Mouse (Mus musculus): Measurements from ENCODE around the gene Ftsj3.

Ftsj3 gene
- long read RNA-seq, experiment 1, transcript Ftsj3-201 (21 exons, 3,144 nt) = major isoform, 16 of 40 reads
- long read RNA-seq, experiment 1, partial matches to known transcripts = 21 of 40 reads
- long read RNA-seq, experiment 1, other reads (novel, unspliced or antisense) = 3 of 40 reads
- long read RNA-seq, experiment 2, transcript Ftsj3-201 (21 exons, 3,144 nt) = major isoform, 17 of 51 reads
- long read RNA-seq, experiment 2, partial matches to known transcripts = 28 of 51 reads
- long read RNA-seq, experiment 2, other reads (novel, unspliced or antisense) = 6 of 51 reads

DNA sequence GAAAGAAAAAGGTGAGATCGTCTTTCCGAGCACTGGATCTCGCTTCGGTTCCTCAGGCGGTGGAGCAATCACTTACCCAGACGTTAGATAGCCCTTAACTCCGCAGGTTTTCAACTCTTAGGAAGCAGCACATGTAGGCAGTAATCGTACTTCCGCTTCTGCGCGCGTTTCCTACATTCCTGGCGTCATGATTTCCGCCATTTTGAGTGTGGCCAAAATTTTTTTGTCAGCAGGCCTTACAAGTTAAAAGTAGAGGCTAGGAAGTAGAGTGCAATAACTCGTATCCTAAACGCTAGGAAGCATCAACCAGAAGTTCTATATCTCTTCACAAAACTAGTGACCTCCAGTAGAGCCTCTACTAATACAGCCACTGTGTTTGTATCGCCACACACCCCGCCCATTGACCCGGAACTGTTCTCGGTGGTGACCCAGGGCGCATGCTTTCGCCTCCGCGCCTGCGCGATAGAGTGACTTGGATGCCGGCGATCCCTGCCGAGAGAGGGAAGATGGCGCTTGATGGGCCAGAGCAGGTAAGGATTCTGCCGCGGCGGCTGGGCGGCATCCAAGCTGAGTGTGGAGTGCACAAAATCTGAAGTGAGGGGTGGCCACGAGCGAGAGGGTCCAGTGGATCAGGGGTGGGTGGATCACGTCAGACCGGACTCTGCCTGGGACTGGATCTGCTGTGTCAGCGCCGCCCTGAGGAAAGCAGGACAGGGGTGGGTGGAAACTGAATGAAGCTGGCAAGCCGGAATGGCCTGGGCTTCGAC lies at the start of gene Ftsj3, which contains the start of gene Psmc5:
Gene Ftsj3 (minus strand): TSS at position 395 of the 767 bp plus-strand sequence.
Gene Psmc5 (plus strand): TSS at position 470 of the 767 bp plus-strand sequence.
- intact Hi-C loops (cut with DNase I) = loop anchor here (2.0 kb wide), 2 partner anchors 15 to 39 kb away; partner anchors contain the start of genes Ccdc47 and Ddx42

DNA sequence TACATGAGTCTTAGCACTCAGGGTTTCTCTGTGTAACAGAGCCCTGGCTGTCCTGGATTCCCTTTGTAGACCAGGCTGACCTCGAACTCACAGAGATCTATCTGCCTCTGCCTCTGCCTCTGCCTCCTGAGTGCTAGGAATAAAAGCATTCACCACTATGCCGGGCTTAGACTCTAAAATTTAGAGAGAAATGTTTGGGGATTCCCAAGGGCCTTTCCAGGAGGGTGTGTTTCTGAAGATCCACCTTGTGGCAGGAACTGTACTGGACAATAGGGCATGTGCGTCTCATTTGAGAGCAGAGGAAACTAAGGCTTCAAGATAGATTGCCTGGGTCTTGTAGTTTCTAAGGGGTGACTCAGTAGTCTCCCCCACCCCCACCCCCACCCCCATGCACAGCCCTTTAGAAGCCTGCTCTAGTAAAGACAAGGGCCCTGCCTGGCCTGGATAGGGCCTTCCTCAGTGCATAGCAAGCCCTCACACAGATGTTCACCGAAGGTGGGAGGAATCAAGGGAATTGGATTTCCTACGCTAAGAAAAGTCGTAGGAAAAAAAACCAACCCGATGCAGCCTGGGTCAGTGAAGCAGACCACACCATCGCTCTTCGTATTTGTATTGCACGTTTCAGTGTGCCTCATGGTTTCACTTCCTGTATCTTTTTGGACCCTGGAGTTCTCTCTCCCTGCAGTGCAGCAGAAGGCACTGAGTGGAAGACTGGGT lies 49.6 kb upstream of the Ftsj3 start:
- intact Hi-C loops (cut with DNase I) = no loop called here

DNA sequence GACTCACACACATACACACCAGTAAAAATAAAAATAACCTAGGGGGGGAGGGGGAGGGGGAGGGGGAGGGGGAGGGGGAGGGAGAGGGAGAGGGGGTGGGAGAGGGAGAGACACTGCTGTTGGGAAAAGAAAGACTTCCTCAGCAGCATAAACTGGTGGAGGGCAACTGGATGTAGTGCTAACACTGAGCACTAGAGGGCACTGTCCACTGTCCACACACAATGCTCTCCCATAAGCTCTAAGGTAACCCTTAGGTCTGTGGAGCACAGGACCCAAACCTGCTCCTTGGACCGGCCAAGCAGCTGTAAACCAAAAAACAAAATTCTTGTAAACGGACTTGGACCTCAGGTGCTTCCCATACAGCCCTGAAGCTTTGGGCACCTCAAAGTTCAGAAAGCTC lies 46.8 kb upstream of the Ftsj3 start:
- intact Hi-C loops (cut with DNase I) = loop anchor here (5.0 kb wide), 1 partner anchor 80 kb away; no protein-coding TSS in a partner anchor

DNA sequence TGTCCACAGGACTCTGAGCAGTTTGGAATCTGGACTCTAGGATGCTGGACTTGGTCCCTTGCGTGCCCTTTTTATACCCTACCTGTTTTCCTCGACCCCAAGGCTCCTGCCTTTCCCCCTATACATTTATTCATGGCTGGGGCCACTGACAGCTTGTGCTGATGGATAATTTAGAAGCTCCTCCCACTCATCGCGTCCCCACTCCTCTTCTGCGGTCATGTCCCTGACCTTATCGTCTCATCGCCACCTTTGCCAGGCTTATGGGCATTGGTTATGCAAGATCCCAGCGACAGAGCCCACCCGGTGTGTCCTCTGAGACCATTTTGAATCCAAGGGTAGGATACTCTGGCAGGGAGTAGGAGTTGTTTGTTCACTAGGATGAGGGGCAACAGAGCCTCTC lies 45.9 kb upstream of the Ftsj3 start, which contains the start of gene Gh:
Gene Gh (minus strand): TSS at position 101 of the 400 bp plus-strand sequence.
- intact Hi-C loops (cut with DNase I) = loop anchor here (5.0 kb wide), 1 partner anchor 81 kb away; no protein-coding TSS in a partner anchor

DNA sequence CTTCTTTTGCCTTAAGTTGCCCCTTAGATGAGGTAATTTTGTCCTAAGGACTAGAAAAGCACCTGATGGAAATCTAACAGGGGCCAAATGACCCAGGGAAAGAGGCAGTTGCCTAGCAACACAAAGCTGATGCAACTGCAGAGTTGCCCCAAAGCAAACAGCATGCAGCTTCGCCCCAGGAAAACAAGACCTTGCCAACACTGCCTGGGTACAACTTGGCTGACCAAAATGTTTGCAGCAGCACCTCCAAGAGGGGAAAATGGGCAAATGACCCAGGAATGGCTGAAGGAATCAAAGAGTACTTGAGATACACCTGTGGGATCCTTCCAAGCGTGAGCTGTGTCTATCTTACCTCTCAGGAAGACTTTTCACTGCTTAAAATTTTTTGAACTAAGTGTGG lies 36.0 kb upstream of the Ftsj3 start:
- intact Hi-C loops (cut with DNase I) = no loop called here

DNA sequence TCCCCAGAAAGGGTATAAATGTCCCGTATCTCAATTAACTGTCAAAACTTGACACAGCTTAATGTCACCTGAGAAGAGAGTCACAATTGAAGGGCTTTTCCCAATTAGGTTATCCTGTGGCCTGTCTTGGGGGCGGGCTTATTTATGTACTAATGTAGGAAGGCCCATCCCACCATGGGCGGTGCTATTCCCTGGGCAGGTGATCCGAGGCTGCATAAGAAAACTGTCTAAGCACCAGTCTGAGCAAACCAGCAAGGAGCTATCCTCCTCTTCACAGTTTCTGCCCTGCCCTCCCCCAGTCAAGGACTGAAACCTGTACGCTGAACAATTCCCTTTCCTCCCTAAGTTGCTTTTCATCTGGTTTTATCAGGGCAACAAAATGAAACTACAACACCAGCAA lies 34.5 kb upstream of the Ftsj3 start:
- intact Hi-C loops (cut with DNase I) = no loop called here

DNA sequence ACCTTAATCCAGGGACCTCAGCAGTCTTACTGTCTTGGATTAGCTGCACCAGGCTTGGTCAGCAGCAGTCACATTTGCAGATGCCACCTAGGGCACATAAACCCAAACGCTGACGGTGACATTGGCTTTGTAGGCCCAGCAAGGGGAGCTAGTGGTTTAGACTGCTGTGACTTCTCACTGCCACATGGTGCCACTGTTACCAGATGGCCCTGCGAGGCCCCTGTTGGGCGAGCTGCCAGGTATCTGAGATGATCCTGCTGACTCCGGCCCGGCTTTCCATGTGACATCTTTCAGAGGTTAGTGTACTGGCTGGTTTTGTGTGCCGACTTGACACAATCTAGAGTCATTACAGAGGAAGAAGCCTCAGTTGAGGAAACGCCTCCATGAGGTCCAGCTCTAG lies 33.5 kb upstream of the Ftsj3 start:
- intact Hi-C loops (cut with DNase I) = loop anchor here (10.0 kb wide), 1 partner anchor 205 kb away; no protein-coding TSS in a partner anchor

DNA sequence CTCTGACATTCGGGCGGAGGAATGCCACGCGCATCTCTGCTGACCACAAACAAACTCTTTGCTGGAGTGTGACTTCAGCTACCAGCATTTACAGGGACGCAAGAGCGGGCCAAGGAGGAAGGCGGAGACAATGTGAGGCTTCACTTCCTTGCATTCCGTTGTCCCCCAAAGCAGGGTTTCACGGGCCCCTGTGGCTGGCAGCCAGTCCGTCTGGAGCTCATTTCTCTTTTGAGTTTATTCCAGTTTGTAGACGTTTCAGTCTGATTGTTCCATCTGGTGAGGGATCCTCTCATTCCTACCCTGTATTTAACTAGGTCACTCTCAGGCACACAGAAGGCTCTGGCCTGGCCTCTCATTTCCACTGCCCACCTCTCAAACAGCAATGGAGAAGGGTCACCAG lies 31.1 kb upstream of the Ftsj3 start:
- intact Hi-C loops (cut with DNase I) = loop anchor here (10.0 kb wide), 1 partner anchor 208 kb away; no protein-coding TSS in a partner anchor

DNA sequence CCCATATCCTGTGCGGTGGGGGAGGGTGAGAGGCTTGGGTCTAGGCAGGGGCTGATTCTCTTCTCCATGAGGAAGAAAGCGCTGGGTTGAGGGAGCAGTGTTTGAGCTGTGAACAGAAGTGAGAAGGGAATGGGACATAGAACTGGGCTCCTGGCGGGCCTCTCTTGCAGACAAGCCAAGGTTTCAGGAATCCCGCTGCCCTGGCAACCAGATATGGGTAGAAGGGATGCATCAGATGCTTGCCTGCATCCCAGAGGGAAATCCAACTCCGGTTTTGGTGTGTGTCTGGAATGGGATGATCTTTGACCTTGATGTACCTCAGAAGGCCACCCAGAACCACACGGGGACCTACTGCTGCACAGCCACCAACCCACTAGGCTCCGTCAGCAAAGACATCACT lies 30.3 kb upstream of the Ftsj3 start:
- intact Hi-C loops (cut with DNase I) = loop anchor here (10.0 kb wide), 1 partner anchor 209 kb away; no protein-coding TSS in a partner anchor

DNA sequence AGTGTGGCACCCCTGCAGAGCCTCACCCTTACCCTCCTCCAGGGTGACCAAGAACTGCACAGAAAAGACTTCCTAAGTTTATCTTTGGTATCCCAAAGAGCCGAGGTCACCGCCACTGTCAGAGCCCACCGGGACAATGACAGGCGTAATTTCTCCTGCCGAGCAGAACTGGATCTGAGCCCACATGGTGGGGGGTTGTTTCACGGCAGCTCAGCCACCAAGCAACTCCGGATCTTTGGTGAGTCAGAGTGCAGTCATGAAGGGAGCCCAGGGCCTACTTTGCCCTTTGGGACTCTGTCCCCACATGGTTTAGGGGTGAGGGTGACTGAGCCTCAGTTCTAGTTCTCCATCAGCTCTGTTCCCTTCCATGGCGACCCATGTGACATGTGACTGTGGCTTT lies 28.2 kb upstream of the Ftsj3 start:
- intact Hi-C loops (cut with DNase I) = loop anchor here (10.0 kb wide), 1 partner anchor 211 kb away; no protein-coding TSS in a partner anchor

DNA sequence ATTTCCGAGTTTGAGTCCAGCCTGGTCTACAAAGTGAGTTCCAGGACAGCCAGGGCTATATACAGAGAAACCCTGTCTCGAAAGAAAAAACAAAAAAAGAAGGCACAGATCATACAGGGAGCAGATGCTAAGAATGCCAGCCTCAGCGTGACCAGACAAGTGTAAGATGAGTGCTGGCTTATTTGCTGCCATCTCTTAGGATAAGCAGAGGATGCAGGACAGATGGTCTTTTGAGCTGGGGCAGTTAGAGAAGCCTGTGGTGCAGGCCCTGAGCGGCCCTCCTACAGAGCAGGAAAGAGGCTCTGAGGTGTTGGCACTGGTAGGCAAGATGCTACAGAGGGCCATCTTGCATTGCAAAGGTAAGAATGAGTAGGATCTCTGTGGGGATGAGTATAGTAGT lies 27.5 kb upstream of the Ftsj3 start:
- intact Hi-C loops (cut with DNase I) = loop anchor here (10.0 kb wide), 1 partner anchor 211 kb away; no protein-coding TSS in a partner anchor

DNA sequence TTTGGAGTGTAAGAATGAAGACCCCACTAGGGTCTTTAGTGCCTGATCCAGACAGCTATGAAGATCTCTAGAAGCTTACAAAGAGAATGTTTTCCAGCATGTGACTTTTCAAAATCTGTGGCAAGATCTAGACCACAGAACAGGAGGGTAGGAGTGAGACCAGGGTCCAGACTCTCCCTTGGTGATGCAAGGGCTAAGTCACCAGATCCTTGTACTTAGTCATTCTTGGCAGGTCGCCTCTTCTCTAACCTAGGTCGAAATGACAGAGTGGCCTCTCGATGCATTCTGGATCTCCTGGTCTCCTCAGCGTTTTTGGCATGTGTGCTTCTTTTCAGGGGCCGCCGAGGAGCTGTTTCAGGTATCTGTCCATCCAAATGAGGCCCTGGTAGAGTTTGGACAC lies 26.6 kb upstream of the Ftsj3 start:
- intact Hi-C loops (cut with DNase I) = loop anchor here (10.0 kb wide), 1 partner anchor 212 kb away; no protein-coding TSS in a partner anchor

DNA sequence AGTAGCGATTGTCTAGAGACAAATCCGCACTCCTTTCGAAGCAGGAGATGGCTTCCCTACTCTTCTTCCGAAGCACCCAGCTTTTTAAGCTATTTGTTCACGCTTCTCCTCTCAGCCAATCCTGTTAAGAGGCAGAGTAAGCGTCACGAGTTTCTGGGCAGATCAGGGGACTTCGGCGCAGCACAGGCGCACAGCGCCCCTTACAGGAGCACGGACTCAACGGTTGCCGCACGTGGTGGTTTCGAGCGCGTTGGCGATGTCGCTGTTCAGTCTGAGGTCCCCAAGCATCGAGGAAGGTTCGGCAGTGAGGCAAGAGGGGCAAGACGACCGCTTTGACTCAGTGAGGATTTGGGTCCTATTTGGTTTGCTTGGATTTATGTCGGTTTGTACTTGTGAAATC lies 20.6 kb upstream of the Ftsj3 start, which contains the start of gene Tcam1:
Gene Tcam1 (plus strand): TSS at position 219 of the 400 bp plus-strand sequence.
- intact Hi-C loops (cut with DNase I) = no loop called here

DNA sequence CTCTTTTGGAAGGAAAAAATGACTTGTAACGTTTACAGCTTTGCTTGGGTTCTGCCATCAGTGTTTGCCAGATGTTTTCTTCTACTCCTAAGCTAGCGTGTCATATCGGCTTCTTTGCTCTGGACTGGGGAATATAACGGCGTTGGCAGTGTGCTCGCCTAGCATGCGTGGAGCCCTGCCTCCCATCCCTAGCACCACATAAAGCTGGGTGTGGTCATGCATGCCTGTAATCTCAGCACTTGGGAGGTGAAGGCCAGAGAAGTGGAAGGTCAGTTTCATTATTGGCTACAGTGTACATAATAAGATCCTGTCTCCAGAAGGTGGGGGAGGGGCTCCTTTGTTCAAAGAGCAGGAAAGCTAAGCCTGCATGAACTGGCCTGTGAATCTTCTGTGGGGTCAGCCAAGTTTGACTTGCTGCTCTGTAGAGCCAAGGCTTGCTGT lies 19.1 kb upstream of the Ftsj3 start:
- intact Hi-C loops (cut with DNase I) = no loop called here

DNA sequence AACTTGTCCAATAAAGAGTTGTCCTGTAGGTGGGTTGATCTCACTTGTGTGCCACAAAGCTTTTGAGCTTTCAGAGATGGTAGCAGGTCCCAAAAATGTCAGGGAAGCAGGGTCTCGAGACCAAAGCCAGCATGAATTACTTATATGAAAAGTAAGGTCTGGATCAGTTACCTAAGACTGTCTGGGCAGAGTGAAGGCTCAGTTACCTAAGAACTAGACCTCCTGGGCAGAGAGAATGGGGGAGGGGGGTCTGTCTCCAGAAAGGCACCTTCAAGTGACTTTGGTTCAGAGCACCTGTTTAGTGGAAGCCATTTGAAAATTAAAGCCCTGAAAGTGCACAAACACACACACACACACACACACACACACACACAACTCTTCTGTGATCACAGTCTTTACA lies 18.5 kb upstream of the Ftsj3 start:
- intact Hi-C loops (cut with DNase I) = no loop called here

DNA sequence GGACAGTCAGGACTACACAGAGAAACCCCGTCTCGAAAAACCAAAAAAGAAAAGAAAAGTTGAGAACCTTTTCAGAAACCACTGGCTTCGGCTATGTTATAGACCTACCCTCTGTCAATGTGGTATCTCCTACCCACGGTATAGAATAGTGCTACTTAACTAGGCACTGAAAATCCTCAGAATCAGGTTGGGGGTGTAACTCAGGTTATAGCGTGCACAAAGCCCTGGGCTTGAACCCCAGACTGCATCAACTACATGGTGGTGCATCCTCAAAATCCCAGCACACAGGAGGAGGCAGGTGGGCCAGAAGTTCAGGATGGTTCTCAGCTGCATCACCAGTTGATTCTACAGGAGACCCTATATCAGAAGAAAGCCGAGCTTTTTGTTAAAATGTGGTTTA lies 17.9 kb upstream of the Ftsj3 start:
- intact Hi-C loops (cut with DNase I) = no loop called here

DNA sequence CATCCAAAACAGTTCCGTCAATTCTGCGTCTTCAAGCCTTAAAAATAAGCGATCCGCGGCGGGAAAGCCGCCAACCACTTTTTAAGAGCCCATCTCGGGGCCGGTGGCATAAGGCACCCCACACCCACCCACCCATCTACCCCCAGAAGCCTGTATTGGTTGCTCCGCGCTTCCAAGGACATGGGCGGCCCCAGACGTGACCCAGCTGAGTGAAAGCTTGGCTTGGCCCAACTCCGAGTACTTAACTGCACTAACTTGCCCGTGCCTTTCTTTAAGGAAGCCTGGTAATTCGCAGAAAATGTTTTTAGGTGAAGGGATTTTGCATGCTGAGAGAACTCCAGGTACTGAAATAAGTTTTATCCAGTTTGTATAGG lies 17.4 kb upstream of the Ftsj3 start:
- intact Hi-C loops (cut with DNase I) = no loop called here

DNA sequence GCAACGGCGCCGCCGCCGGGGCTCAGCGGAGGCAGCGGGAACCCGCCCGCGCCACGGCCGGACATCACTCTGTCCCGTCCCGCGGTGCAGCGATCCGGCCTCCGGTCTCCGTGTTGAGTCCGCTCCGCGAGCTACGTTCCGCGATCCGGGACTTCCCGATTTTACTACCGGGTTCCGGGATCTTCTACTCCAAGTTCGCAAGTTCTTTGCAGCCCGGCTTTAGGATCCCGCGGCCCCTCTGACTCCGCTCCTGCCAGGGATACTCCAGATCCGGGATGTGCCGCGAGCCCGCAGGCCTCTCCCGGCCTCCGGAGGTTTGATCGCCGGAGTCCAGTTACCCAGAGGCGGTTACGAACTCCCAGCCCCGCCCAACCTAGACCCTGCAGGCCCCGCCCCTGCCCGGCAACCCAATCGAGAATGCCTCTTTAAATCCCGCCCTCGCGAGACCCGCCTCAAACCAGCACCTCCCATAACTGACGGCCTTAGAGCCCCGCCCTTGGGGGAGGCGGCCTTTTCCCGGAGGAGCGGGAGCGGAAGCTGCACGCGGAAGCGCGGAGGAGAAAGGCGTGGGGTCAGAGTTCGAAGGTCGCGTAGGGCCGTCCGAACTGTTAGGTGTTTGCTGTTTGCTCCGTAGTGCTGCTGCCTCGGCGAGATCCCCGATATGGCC lies 16.9 kb upstream of the Ftsj3 start, which contains the start of gene Smarcd2:
Gene Smarcd2 (minus strand): TSS at position 329 of the 667 bp plus-strand sequence.
- intact Hi-C loops (cut with DNase I) = no loop called here

DNA sequence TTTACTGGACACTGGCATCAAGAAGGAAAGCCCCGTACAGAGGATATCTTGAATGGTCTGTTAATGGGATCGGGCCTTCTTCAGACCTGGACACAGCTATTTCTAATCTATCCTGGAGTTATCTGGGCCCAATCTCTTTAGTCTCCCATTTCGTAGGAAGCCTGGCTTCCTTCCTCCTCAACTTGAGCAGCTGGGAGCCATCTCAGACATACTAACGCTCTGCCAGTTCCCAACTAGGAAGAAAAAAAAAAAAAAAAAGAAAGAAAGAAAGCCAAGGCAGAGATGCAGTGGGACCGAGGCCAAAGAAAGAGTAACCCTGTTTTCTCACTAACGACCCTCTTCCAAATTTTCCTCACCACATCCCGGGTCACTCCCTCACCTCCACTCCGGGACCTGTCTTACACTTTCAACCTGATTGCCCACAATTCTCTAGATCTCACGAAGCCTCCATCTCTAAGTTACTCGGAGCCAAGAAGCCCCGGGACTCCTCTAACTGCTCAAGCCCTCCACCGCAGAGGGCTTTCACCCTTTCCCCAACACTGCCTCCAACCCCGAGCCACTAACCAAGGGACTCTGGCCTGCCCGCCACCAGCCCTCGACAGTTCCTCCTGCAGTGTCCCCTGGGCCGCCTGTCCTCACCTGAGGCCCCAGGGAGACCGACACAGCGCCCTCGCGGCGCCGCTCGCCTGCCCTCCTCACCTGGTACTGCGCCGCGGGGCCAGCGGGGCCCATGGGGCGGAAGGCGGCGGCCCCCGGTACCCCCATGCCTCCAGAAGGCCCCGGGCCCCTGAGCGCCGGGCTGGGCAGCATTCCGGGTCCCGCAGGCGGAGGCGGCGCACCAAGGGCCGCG lies 16.1 kb upstream of the Ftsj3 start:
- intact Hi-C loops (cut with DNase I) = loop anchor here (2.0 kb wide), 1 partner anchor 15 kb away; the partner anchor contains the start of genes Ftsj3 and Psmc5
